In genomic region chr2:91236601-91237510, GRCm38 (mm10) we compare ENCODE assay signal across 8 mouse cellular contexts. TPM values are rescaled to one million over a fixed set of nuclear protein-coding genes. Genes with fewer than 3 reads are reported as not detected.
DNase-seq lines count a peak whose midpoint lies in the region; ATAC-seq lines count a peak whose summit lies in the region.

TSS of gene Ddb2 (minus strand) at chr2:91236982.

- H3K27me3 ChIP-seq in heart, embryonic 10.5 days (ENCODE audit: insufficient read depth, poor library complexity, severe bottlenecking) = no peaks in the 10 kb centered on the region
- H3K27me3 ChIP-seq in kidney, embryonic 15.5 days = no peaks in the 10 kb centered on the region

- no peaks in the 10 kb centered on the region for H3K9me3 ChIP-seq in heart, embryonic 10.5 days
- H3K9me3 ChIP-seq in kidney, embryonic 15.5 days (replicated peaks) = no peaks in the 10 kb centered on the region

- peak; percentile 94 for ATAC-seq in erythroblast, adult 5-6 weeks (replicated peaks; ENCODE audit: low FRiP score, poor library complexity, severe bottlenecking)
- ATAC-seq in kidney, embryonic 15.5 days (replicated peaks; ENCODE audit: low FRiP score) = peak; percentile 99
- ATAC-seq in monocyte, adult 5-6 weeks (replicated peaks; ENCODE audit: insufficient number of reproducible peaks, low FRiP score, low TSS enrichment, poor library complexity, severe bottlenecking) = peak; percentile 98

- peak within 1 kb of the TSS; percentile 51 for H3K9ac ChIP-seq in kidney, embryonic 15.5 days

- under 1% methylated on average over 48 of the region's 48 CpGs for WGBS in heart, embryonic 10.5 days
- under 1% methylated on average over 46 of the region's 48 CpGs for WGBS in kidney, embryonic 15.5 days

- DNase-seq in B cell, adult 2 months = peak; percentile 95
- DNase-seq in brain, adult 2 months (ENCODE audit: low read depth, low spot score) = peak; percentile 98
- DNase-seq in heart, embryonic 10.5 days (ENCODE audit: low spot score) = peak; percentile 99
- DNase-seq in liver = peak; percentile 98
- peak; percentile 93 to 97 for DNase-seq in spleen, postnatal 4 days (ENCODE audit: low spot score in 2 of 2)

- no peaks in the 10 kb centered on the region; the same call in 1 of the 2 replicates for H3K36me3 ChIP-seq in heart, embryonic 10.5 days
- H3K36me3 ChIP-seq in kidney, embryonic 15.5 days = peaks cover 6% of the 10 kb centered on the region; the same call in 1 of the 2 replicates

- H3K4me1 ChIP-seq in heart, embryonic 10.5 days = peaks cover 11% of the 10 kb centered on the region
- H3K4me1 ChIP-seq in kidney, embryonic 15.5 days = peaks cover 9% of the 10 kb centered on the region

- peak within 1 kb of the TSS; percentile 86 for H3K4me2 ChIP-seq in kidney, embryonic 15.5 days

- peak within 1 kb of the TSS; percentile 93 for H3K27ac ChIP-seq in heart, embryonic 10.5 days
- peak within 1 kb of the TSS; percentile 96 for H3K27ac ChIP-seq in kidney, embryonic 15.5 days

- peak within 1 kb of the TSS; percentile 73 for H3K4me3 ChIP-seq in heart, embryonic 10.5 days
- H3K4me3 ChIP-seq in kidney, embryonic 15.5 days (replicated peaks) = peak within 1 kb of the TSS; percentile 61

RNA-seq across cellular contexts. Expression of gene Ddb2, which starts in this region (rescaled TPM):
- total RNA-seq in erythroblast, adult 5-6 weeks (2015; ENCODE audit: low replicate concordance) = 1.3 and 2.5 TPM in 2 replicates
- total RNA-seq in erythroblast, adult 5-6 weeks (2017; ENCODE audit: low replicate concordance) = 1.5 and 1.7 TPM in 2 replicates
- polyA plus RNA-seq in heart, embryonic 10.5 days (2016; fragmentation: Nextera tagmentation; extraction: Ambion mirVana) = 7.3 and 9.4 TPM in 2 replicates
- 16.2 and 17.0 TPM in 2 replicates for polyA plus RNA-seq in kidney, embryonic 15.5 days (2015; fragmentation: Nextera tagmentation; extraction: Ambion mirVana)
- total RNA-seq in monocyte, adult 5-6 weeks (2017) = 8.5 to 15.4 TPM (median 8.8 TPM) in 3 replicates

Comparison
In these comparisons a context has a peak if more than half of its experiments do, and no peak if none do; other contexts are left out.
1. Peak in every context shown above with its lines: DNase-seq, ATAC-seq, H3K4me3 ChIP-seq and H3K27ac ChIP-seq.